Mouse (Mus musculus) kidney, adult 2 months (tissue): ENCODE measurements around the gene Plpp4. TPM values are rescaled to one million over a fixed set of nuclear protein-coding genes. Genes with fewer than 3 reads are reported as not detected.
A peak's percentile ranks its signal among the peaks of the same experiment; 100 is the strongest.

Source experiments
- DNase-seq: peaks from one replicate; pipeline ENCODE4 v3.0.0; 2021
- H3K27ac ChIP-seq: fragments of 200-500 bp; 2 replicates; pipeline ENCODE4 v1.5.1; 2012; ENCODE audit warnings: low read depth, low read length, control low read depth, inconsistent platforms; ENCODE audit not compliant: insufficient read depth
- H3K27me3 ChIP-seq: fragments of 200-500 bp; replicated peaks from 2 replicates; pipeline ENCODE4 v1.6.1; 2012; ENCODE audit warnings: mild to moderate bottlenecking, moderate library complexity, low read length, inconsistent platforms; ENCODE audit not compliant: control insufficient read depth, insufficient read depth
- H3K36me3 ChIP-seq: fragments of 200-500 bp; 2 replicates; pipeline ENCODE4 v1.6.1; 2012; ENCODE audit warnings: mild to moderate bottlenecking, moderate library complexity, low read length, inconsistent platforms; ENCODE audit not compliant: control insufficient read depth, insufficient read depth
- H3K4me1 ChIP-seq: fragments of 200-500 bp; 2 replicates; pipeline ENCODE4 v1.6.1; 2011; ENCODE audit warnings: low read length; ENCODE audit not compliant: control insufficient read depth, insufficient read depth
- H3K4me3 ChIP-seq: fragments of 200-500 bp; 2 replicates; pipeline ENCODE4 v1.5.1; 2011; ENCODE audit warnings: mild to moderate bottlenecking, low read depth, low read length, control low read depth; ENCODE audit not compliant: insufficient read depth
- CTCF ChIP-seq: fragments of 200-500 bp; conservative IDR thresholded peaks from 2 replicates; pipeline ENCODE4 v1.5.1; 2011; ENCODE audit warnings: low read depth, mild to moderate bottlenecking, control low read depth, low read length, moderate library complexity, mixed read lengths; ENCODE audit not compliant: insufficient read depth, insufficient read length
- POLR2A ChIP-seq: fragments of 200-500 bp; IDR thresholded peaks from one replicate; pipeline ENCODE4 v1.6.1; 2011; ENCODE audit warnings: low read depth, low read length, control low read depth
- WGBS: fragments of 180-500 bp; shearing (Covaris S2); methylation state at CpG from one replicate; pipeline ENCODE4 v1.1.7; 2018; 5-methylcytosine and 5-hydroxymethylcytosine counted together
- polyA plus RNA-seq: library from polyadenylated mRNA; depleted of rRNA; stranded (reverse); fragments of >200 nt; gene quantifications from 2 replicates; pipeline ENCODE4 v1.2.3, GENCODE M21; 2012

Gene Plpp4
- polyA plus RNA-seq, 1 experiment: 0.27 TPM

- Histone ChIP-seq H3K27ac (no peak overlapping the region), H3K27me3 (no peaks in the 10 kb centered on the region), H3K4me3 (no peak overlapping the region), H3K36me3 (no peaks in the 10 kb centered on the region), H3K4me1 (no peaks in the 10 kb centered on the region)
- WGBS: 64% methylated on average over 7 of the region's 7 CpGs
- DNase-seq: no peak
- no peak for TF ChIP-seq CTCF
- no peak for TF ChIP-seq POLR2A
Measured at GRCm38 (mm10) chr7:129406069-129406468, 149.2 kb downstream of the Plpp4 start.

DNA sequence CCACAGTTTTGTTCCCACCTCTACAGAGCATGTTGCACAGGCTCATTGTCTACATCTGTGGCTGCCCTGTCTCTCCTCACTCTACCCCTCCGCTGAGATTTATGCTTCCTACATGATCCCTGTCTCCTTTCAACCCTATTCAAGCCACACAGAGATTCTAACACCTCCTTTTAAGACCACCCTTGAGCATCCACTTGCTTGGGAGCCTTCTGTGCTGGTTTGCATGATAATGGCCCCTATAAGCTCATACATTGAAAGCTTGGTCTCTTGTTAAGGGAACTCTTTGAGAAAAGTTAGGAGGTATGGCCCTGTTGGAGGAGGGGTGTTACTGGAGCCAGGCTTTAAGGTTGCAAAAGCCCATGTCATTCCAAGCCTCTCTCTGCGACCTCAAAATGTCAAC lies 155.9 kb downstream of the Plpp4 start:
- Histone ChIP-seq H3K27me3 (no peaks in the 10 kb centered on the region; the same call in 1 of the 2 replicates), H3K36me3 (no peaks in the 10 kb centered on the region), H3K27ac (no peak overlapping the region), H3K4me3 (no peak overlapping the region), H3K4me1 (no peaks in the 10 kb centered on the region)
- no peak for TF ChIP-seq CTCF
- DNase-seq: no peak
- WGBS: 63% methylated on average over 2 of the region's 2 CpGs

DNA sequence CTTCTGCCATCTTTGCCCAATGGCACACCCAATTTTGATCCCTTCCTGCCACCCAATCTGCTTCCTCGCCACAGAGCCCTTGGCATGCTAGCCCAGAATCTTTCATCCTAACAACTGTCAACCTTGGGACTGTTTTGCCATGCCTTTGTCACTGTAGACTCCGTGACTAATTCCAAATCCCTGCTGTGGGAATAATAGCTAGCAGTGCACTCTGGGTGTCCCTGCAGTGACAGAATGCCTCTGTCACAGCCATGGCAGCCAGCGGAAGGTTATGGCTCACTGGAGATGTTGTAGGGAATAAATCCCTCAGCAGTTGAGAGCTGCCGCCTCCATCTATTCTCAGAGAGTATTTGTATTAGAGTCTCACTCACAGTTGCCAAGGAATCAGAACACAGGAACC lies 158.3 kb downstream of the Plpp4 start:
- no peaks in the 10 kb centered on the region for H3K36me3 ChIP-seq
- H3K27me3 ChIP-seq: no peaks in the 10 kb centered on the region; the same call in 1 of the 2 replicates
- DNase-seq: no peak
- H3K4me3 ChIP-seq: no peak overlapping the region
- H3K27ac ChIP-seq: no peak overlapping the region
- TF ChIP-seq POLR2A (no peak), CTCF (no peak)
- 62% methylated on average over 4 of the region's 4 CpGs for WGBS
- no peaks in the 10 kb centered on the region for H3K4me1 ChIP-seq

GRCm38 (mm10) chr7:129421181-129421580 lies 164.3 kb downstream of the Plpp4 start:
- Histone ChIP-seq H3K4me1 (no peaks in the 10 kb centered on the region), H3K27me3 (no peaks in the 10 kb centered on the region), H3K4me3 (no peak overlapping the region), H3K27ac (no peak overlapping the region), H3K36me3 (no peaks in the 10 kb centered on the region)
- no peak for TF ChIP-seq CTCF
- no peak for TF ChIP-seq POLR2A
- no peak for DNase-seq
- 8% methylated on average over 1 of the region's 1 CpGs for WGBS

- H3K4me1 ChIP-seq: no peaks in the 10 kb centered on the region
- no peaks in the 10 kb centered on the region for H3K36me3 ChIP-seq
- H3K4me3 ChIP-seq: no peak overlapping the region
- WGBS: 17% methylated on average over 2 of the region's 2 CpGs
- H3K27me3 ChIP-seq: no peaks in the 10 kb centered on the region
- DNase-seq: peak; percentile 2
- no peak for TF ChIP-seq POLR2A
- no peak for TF ChIP-seq CTCF
- H3K27ac ChIP-seq: no peak overlapping the region
Measured at GRCm38 (mm10) chr7:129425554-129425953, 168.7 kb downstream of the Plpp4 start.

DNA sequence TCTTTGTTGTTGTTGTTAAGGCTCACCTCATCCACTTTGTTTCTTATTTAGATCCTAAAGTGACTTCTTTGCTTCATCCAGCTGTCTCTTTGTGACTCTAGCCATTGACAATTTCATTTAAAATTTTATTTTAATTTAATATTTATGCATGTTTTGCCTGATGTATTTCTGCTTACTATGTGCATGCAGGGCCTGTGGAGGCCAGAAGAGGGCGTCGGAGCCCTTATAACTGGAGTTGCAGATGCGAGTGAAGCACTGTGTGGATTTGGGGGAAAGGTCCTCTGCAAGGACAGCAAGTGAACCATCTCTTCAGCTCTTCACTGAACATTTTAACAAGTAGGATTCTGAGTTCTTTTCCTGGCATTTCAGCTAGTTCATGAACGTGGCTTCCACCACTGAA lies 172.0 kb downstream of the Plpp4 start:
- no peak overlapping the region for H3K27ac ChIP-seq
- no peak overlapping the region for H3K4me3 ChIP-seq
- no peaks in the 10 kb centered on the region for H3K36me3 ChIP-seq
- 43% methylated on average over 4 of the region's 4 CpGs for WGBS
- no peak for TF ChIP-seq POLR2A
- no peak for TF ChIP-seq CTCF
- no peaks in the 10 kb centered on the region for H3K27me3 ChIP-seq
- DNase-seq: no peak
- H3K4me1 ChIP-seq: no peaks in the 10 kb centered on the region

DNA sequence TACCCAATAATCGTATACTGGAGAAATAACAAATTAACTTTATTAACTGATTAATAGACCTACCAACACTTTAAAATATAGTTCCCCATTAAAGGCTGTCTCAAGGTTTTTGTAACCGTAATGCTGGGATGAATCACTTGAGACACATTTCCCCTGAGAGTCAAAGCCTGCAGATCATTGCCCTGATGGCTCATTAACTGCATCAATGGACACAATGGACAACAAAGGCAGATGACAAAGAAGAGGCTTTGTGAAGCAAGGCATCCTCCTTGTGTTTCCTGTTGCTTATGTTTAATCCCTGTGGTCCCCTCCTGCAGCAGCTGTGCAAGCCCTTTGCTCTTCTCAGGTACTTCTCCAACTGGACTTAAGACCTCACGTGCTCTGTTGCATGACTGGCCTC lies 173.1 kb downstream of the Plpp4 start:
- H3K4me3 ChIP-seq: no peak overlapping the region
- DNase-seq: peak; percentile 24
- H3K27me3 ChIP-seq: no peaks in the 10 kb centered on the region
- no peaks in the 10 kb centered on the region for H3K4me1 ChIP-seq
- TF ChIP-seq POLR2A: no peak
- H3K36me3 ChIP-seq: no peaks in the 10 kb centered on the region
- WGBS: 22% methylated on average over 3 of the region's 3 CpGs
- no peak overlapping the region for H3K27ac ChIP-seq
